Mouse (Mus musculus) gastrocnemius, adult 18-20 months (tissue): ENCODE data around the gene Fbxo42. TPM values are rescaled to one million over a fixed set of nuclear protein-coding genes. Genes with fewer than 3 reads are reported as not detected.

Experiments
- DNase-seq: peaks from one replicate; pipeline ENCODE4 v3.0.0; 2021; ENCODE audit warnings: low spot score
- total RNA-seq, 2 experiments: library from RNA; stranded (reverse); gene quantifications; 2 replicates each; pipeline ENCODE4 v1.2.3; 2021

The Fbxo42 gene
- total RNA-seq, 2 experiments from 2014 or later: 10.8 to 11.2 TPM

- no peak for DNase-seq
These were observed 100.3 kb downstream of the Fbxo42 start for GRCm38 (mm10) chr4:141247776-141248613.

GRCm38 (mm10) chr4:141248614-141248978 is 100.9 kb downstream of the Fbxo42 start:
- DNase-seq: no peak

GRCm38 (mm10) chr4:141249383-141249782 is 101.7 kb downstream of the Fbxo42 start:
- DNase-seq: no peak

GRCm38 (mm10) chr4:141251071-141251470 is 103.4 kb downstream of the Fbxo42 start:
- DNase-seq: no peak

GRCm38 (mm10) chr4:141252641-141253040 is 104.9 kb downstream of the Fbxo42 start:
- no peak for DNase-seq

Other genes with a start within 250 kb of the Fbxo42 start
- 100 to 1,000 TPM; 129 to 189 TPM for gene Padi2, start 241.6 kb upstream of the Fbxo42 start, total RNA-seq
- gene Sdhb, start 186.7 kb upstream of the Fbxo42 start, total RNA-seq: 100 to 1,000 TPM; 630 to 677 TPM
- gene Atp13a2, start 161.0 kb upstream of the Fbxo42 start, total RNA-seq: 10 to 100 TPM; 16.2 to 21.1 TPM
- gene Mfap2, start 137.5 kb upstream of the Fbxo42 start, total RNA-seq: 1 to 10 TPM; 1.1 to 2.3 TPM
- gene Crocc, start 87.4 kb upstream of the Fbxo42 start, total RNA-seq: 1 to 10 TPM; 2.0 to 2.5 TPM
- 10 to 100 TPM; 12.9 to 16.2 TPM for gene Necap2, start 69.6 kb upstream of the Fbxo42 start, total RNA-seq
- gene Spata21, start 59.6 kb upstream of the Fbxo42 start, total RNA-seq: not detected
- 100 to 1,000 TPM; 160 to 163 TPM for gene Szrd1, start 8.1 kb upstream of the Fbxo42 start, total RNA-seq
- gene Rsg1, start 66.0 kb downstream of the Fbxo42 start, total RNA-seq: under 1 TPM in 1 of 2 experiments, not detected in 1; 0.31 TPM
- under 1 TPM; 0.32 to 0.33 TPM for gene Arhgef19, start 91.6 kb downstream of the Fbxo42 start, total RNA-seq
- 1 to 10 TPM; 1.6 to 2.9 TPM for gene Epha2, start 153.3 kb downstream of the Fbxo42 start, total RNA-seq
- gene Fam131c, start 220.3 kb downstream of the Fbxo42 start, total RNA-seq: under 1 TPM; 0.16 to 0.31 TPM